Mouse (Mus musculus) cerebellum, adult 2 months (tissue): ENCODE results near the gene Ccn5. TPM values are rescaled to one million over a fixed set of nuclear protein-coding genes. Genes with fewer than 3 reads are reported as not detected.
A peak's percentile ranks its signal among the peaks of the same experiment; 100 is the strongest.

Experiments used
- DNase-seq, 2 experiments: peaks; one replicate each; pipeline ENCODE4 v3.0.0; 2021
- H3K27ac ChIP-seq: fragments of 200-500 bp; 2 replicates; pipeline ENCODE4 v1.5.1; 2012; ENCODE audit warnings: low read length, control low read depth, inconsistent platforms; ENCODE audit not compliant: insufficient read depth
- H3K27me3 ChIP-seq: fragments of 200-500 bp; 2 replicates; pipeline ENCODE4 v1.6.1; 2012; ENCODE audit warnings: inconsistent platforms, mild to moderate bottlenecking, low read length, moderate library complexity; ENCODE audit not compliant: control insufficient read depth, insufficient read depth
- H3K4me1 ChIP-seq: fragments of 200-500 bp; 2 replicates; pipeline ENCODE4 v1.6.1; 2011; ENCODE audit warnings: low read length; ENCODE audit not compliant: control insufficient read depth, insufficient read depth
- H3K4me3 ChIP-seq: fragments of 200-500 bp; replicated peaks from 2 replicates; pipeline ENCODE3; 2011; ENCODE audit warnings: mild to moderate bottlenecking, low read depth, low read length, control low read depth; ENCODE audit not compliant: insufficient read depth
- CTCF ChIP-seq: fragments of 200-500 bp; IDR thresholded peaks from 2 replicates; pipeline ENCODE4 v1.5.1; 2011; ENCODE audit warnings: low read depth, mild to moderate bottlenecking, control low read depth, low read length, moderate library complexity, borderline replicate concordance; ENCODE audit not compliant: insufficient read depth
- POLR2A ChIP-seq: fragments of 200-500 bp; IDR thresholded peaks from 2 replicates; pipeline ENCODE4 v1.6.1; 2011; ENCODE audit warnings: low read length, control low read depth, borderline replicate concordance; ENCODE audit not compliant: insufficient read depth
- WGBS: fragments of 180-500 bp; shearing (Covaris S2); methylation state at CpG from one replicate; pipeline ENCODE4 v1.1.7; 2018; 5-methylcytosine and 5-hydroxymethylcytosine counted together
- polyA plus RNA-seq: library from polyadenylated mRNA; depleted of rRNA; stranded (reverse); fragments of >200 nt; gene quantifications from 2 replicates; pipeline ENCODE4 v1.2.3, GENCODE M21; 2012; rRNA removed

The Ccn5 gene
- 0.08 and 0.32 TPM in 2 replicates for polyA plus RNA-seq

DNA sequence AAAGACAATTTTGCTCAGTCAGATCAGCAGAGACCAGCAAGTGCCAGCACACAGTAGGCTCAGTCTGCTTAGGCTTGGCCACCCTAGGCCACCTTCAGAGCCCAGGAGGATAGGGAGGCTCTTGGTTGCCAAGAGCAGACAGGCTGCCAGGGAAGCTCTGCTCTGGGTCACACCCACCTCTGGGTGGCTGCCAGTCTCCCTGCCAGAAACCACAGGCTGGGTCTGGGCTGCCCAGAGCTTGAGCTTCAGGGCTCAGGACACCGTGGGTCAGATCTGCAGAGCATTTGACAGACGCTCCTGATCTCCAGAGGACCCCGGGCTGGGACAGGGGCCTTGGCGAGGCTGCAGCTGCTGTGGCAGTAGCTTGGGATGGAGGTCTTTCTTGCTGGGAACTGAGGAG lies at the start of gene Ccn5:
Gene Ccn5, plus strand, starts transcription at position 255 of the 400 bp plus-strand sequence.
- TF ChIP-seq CTCF: no peak
- no peak for TF ChIP-seq POLR2A
- peak; percentile 84 to 89 for DNase-seq
- Histone ChIP-seq H3K27ac (no peak within 1 kb of the TSS), H3K27me3 (no peaks in the 10 kb centered on the region), H3K4me1 (peaks cover 2% of the 10 kb centered on the region; the same call in 1 of the 2 replicates), H3K4me3 (no peak within 1 kb of the TSS)
- 8% methylated on average over 4 of the region's 4 CpGs for WGBS

GRCm38 (mm10) chr2:163776661-163777060 lies 44.0 kb upstream of the Ccn5 start:
- H3K27ac ChIP-seq: no peak overlapping the region
- 37% methylated on average over 13 of the region's 13 CpGs for WGBS
- no peak overlapping the region for H3K4me3 ChIP-seq
- H3K27me3 ChIP-seq: no peaks in the 10 kb centered on the region; the same call in 1 of the 2 replicates
- TF ChIP-seq CTCF: no peak
- TF ChIP-seq POLR2A: no peak
- DNase-seq: no peak
- H3K4me1 ChIP-seq: no peaks in the 10 kb centered on the region

- no peaks in the 10 kb centered on the region for H3K4me1 ChIP-seq
- TF ChIP-seq POLR2A (no peak), CTCF (no peak)
- no peak for DNase-seq
- H3K27ac ChIP-seq: no peak overlapping the region
- no peaks in the 10 kb centered on the region; the same call in 1 of the 2 replicates for H3K27me3 ChIP-seq
- H3K4me3 ChIP-seq: no peak overlapping the region
- 52% methylated on average over 2 of the region's 2 CpGs for WGBS
Observed at GRCm38 (mm10) chr2:163777061-163777460, 43.6 kb upstream of the Ccn5 start.

- Histone ChIP-seq H3K27me3 (no peaks in the 10 kb centered on the region; the same call in 1 of the 2 replicates), H3K4me3 (no peak overlapping the region), H3K27ac (no peak overlapping the region), H3K4me1 (no peaks in the 10 kb centered on the region; the same call in 1 of the 2 replicates)
- WGBS: 63% methylated on average over 4 of the region's 4 CpGs
- TF ChIP-seq POLR2A (no peak), CTCF (no peak)
- no peak for DNase-seq
Observed at GRCm38 (mm10) chr2:163778896-163779295, 41.8 kb upstream of the Ccn5 start.

DNA sequence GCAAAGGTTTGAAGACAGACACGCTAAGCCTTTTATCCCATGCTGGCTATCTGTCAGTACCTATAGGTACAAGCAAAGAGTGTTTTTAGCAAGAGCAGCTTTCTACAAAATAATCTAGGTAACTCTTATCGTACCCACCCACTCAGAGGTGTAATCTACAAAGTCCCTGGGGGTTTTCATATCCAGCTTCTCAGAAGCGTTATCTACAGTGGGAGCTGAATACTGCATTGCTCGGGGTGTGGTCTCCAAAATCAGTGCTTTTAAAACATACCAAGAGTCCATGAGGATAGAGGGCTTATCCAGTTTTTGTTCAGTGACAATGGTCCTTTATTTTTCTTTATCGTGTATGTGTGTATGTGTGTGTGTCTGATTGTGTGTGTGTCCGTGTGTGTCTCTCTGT lies 37.3 kb upstream of the Ccn5 start:
- WGBS: 88% methylated on average over 6 of the region's 6 CpGs
- Histone ChIP-seq H3K27ac (no peak overlapping the region), H3K4me3 (no peak overlapping the region), H3K4me1 (no peaks in the 10 kb centered on the region; the same call in 1 of the 2 replicates), H3K27me3 (no peaks in the 10 kb centered on the region; the same call in 1 of the 2 replicates)
- no peak for TF ChIP-seq POLR2A
- TF ChIP-seq CTCF: no peak
- no peak for DNase-seq

GRCm38 (mm10) chr2:163783901-163784300 lies 36.8 kb upstream of the Ccn5 start:
- Histone ChIP-seq H3K4me3 (no peak overlapping the region), H3K27me3 (no peaks in the 10 kb centered on the region; the same call in 1 of the 2 replicates), H3K27ac (no peak overlapping the region), H3K4me1 (no peaks in the 10 kb centered on the region; the same call in 1 of the 2 replicates)
- 61% methylated on average over 4 of the region's 4 CpGs for WGBS
- TF ChIP-seq POLR2A (no peak), CTCF (no peak)
- no peak for DNase-seq

DNA sequence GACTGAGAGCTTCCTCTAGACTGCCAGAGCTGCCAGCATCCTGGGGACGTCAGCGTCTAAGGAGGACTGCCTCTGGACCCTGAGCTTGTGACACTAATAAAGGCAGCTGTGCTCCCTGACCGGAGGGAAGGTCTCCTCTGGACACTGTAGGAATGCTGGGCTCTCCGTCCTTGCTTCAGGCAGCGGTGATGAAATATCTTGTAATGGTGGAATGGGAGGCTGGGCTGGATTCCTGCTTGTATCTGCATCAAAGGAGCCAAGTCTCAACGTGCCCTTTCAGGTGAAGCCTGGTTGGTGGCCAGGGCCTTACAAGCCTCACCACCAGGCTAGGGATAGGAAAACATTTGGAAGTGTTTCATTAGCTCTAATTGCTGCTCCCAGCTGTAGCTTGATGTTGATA lies 33.6 kb upstream of the Ccn5 start:
- DNase-seq: no peak
- no peaks in the 10 kb centered on the region; the same call in 1 of the 2 replicates for H3K4me1 ChIP-seq
- TF ChIP-seq POLR2A (no peak), CTCF (no peak)
- H3K27me3 ChIP-seq: no peaks in the 10 kb centered on the region
- H3K4me3 ChIP-seq: no peak overlapping the region
- WGBS: 86% methylated on average over 6 of the region's 6 CpGs
- H3K27ac ChIP-seq: no peak overlapping the region

DNA sequence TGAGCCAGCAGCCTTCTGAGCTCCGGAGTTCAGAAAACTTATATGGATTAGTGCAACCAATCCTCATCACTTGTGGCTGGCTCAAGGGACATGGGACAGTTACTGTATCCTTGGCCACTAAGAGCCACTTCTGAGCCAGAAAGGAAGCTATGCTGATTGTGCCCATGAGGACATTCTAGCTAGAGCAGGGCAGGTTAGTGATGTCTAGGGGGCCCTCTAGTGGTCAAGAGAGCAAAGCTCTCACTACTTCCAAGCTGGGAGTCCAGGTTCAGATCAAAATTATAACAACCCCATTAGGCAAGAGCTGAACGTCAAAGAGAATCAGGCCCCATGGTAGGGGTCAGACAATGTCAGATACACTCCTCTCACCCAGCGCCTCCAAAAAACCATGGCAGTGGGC lies 33.0 kb upstream of the Ccn5 start:
- no peak for TF ChIP-seq POLR2A
- peak; percentile 81 for TF ChIP-seq CTCF
- WGBS: 22% methylated on average over 3 of the region's 3 CpGs
- no peaks in the 10 kb centered on the region; the same call in 1 of the 2 replicates for H3K4me1 ChIP-seq
- H3K27me3 ChIP-seq: no peaks in the 10 kb centered on the region
- H3K27ac ChIP-seq: no peak overlapping the region
- DNase-seq: peak; percentile 50 to 64
- H3K4me3 ChIP-seq: no peak overlapping the region
